Mouse (Mus musculus) cerebellum, adult 2 months (tissue): Measurements from ENCODE around the gene Hvcn1. TPM values are rescaled to one million over a fixed set of nuclear protein-coding genes. Genes with fewer than 3 reads are reported as not detected.

ENCODE experiments used
- DNase-seq, 2 experiments: peaks; one replicate each; pipeline ENCODE4 v3.0.0; 2021
- H3K27ac ChIP-seq: fragments of 200-500 bp; 2 replicates; pipeline ENCODE4 v1.5.1; 2012; ENCODE audit warnings: low read length, control low read depth, inconsistent platforms; ENCODE audit not compliant: insufficient read depth
- H3K27me3 ChIP-seq: fragments of 200-500 bp; 2 replicates; pipeline ENCODE4 v1.6.1; 2012; ENCODE audit warnings: inconsistent platforms, mild to moderate bottlenecking, low read length, moderate library complexity; ENCODE audit not compliant: control insufficient read depth, insufficient read depth
- H3K4me1 ChIP-seq: fragments of 200-500 bp; 2 replicates; pipeline ENCODE4 v1.6.1; 2011; ENCODE audit warnings: low read length; ENCODE audit not compliant: control insufficient read depth, insufficient read depth
- H3K4me3 ChIP-seq: fragments of 200-500 bp; replicated peaks from 2 replicates; pipeline ENCODE3; 2011; ENCODE audit warnings: mild to moderate bottlenecking, low read depth, low read length, control low read depth; ENCODE audit not compliant: insufficient read depth
- CTCF ChIP-seq: fragments of 200-500 bp; IDR thresholded peaks from 2 replicates; pipeline ENCODE4 v1.5.1; 2011; ENCODE audit warnings: low read depth, mild to moderate bottlenecking, control low read depth, low read length, moderate library complexity, borderline replicate concordance; ENCODE audit not compliant: insufficient read depth
- POLR2A ChIP-seq: fragments of 200-500 bp; IDR thresholded peaks from 2 replicates; pipeline ENCODE4 v1.6.1; 2011; ENCODE audit warnings: low read length, control low read depth, borderline replicate concordance; ENCODE audit not compliant: insufficient read depth
- WGBS: fragments of 180-500 bp; shearing (Covaris S2); methylation state at CpG from one replicate; pipeline ENCODE4 v1.1.7; 2018; 5-methylcytosine and 5-hydroxymethylcytosine counted together
- polyA plus RNA-seq: library from polyadenylated mRNA; depleted of rRNA; stranded (reverse); fragments of >200 nt; gene quantifications from 2 replicates; pipeline ENCODE4 v1.2.3, GENCODE M21; 2012; rRNA removed

Hvcn1 gene
- polyA plus RNA-seq, 1 experiment: 1.00 TPM

- under 1% methylated on average over 99 of the region's 114 CpGs for WGBS
- H3K4me1 ChIP-seq: peaks cover 15% of the 10 kb centered on the region
- peak; percentile 89 to 90 for DNase-seq
- peak within 1 kb of the TSS; percentile 78 for H3K4me3 ChIP-seq
- no peaks in the 10 kb centered on the region for H3K27me3 ChIP-seq
- no peak for TF ChIP-seq POLR2A
- H3K27ac ChIP-seq: peak within 1 kb of the TSS; percentile 39
These were observed 77.8 kb downstream of the Hvcn1 start, which contains the start of gene Pptc7 for GRCm38 (mm10) chr5:122284183-122285028. TSS of gene Pptc7 (plus strand) at chr5:122284365.

- no peaks in the 10 kb centered on the region for H3K27me3 ChIP-seq
- H3K4me1 ChIP-seq: peaks cover 11% of the 10 kb centered on the region
- WGBS: under 1% methylated on average over 34 of the region's 34 CpGs
- H3K27ac ChIP-seq: peak overlapping the region; percentile 39
- TF ChIP-seq POLR2A (0 out of 2 replicates have a peak, but pooled peaks have one; percentile 8), CTCF (no peak; the same call in 1 of the 2 replicates)
- peak; percentile 77 for DNase-seq
- peak overlapping the region; percentile 78 for H3K4me3 ChIP-seq
These were observed 78.6 kb downstream of the Hvcn1 start for GRCm38 (mm10) chr5:122285029-122285766.

- Histone ChIP-seq H3K4me1 (peaks cover 11% of the 10 kb centered on the region), H3K27ac (peak overlapping the region; percentile 39; the same call in 1 of the 2 replicates), H3K27me3 (no peaks in the 10 kb centered on the region), H3K4me3 (peak overlapping the region; percentile 78)
- 35% methylated on average over 7 of the region's 7 CpGs for WGBS
- TF ChIP-seq POLR2A (no peak), CTCF (no peak)
- DNase-seq: no peak
These were observed 79.2 kb downstream of the Hvcn1 start for GRCm38 (mm10) chr5:122285767-122286150.

- no peak for TF ChIP-seq CTCF
- H3K4me1 ChIP-seq: peaks cover 14% of the 10 kb centered on the region
- no peak for DNase-seq
- H3K27me3 ChIP-seq: no peaks in the 10 kb centered on the region
- H3K4me3 ChIP-seq: peak overlapping the region; percentile 28
- no peak overlapping the region; the same call in 1 of the 2 replicates for H3K27ac ChIP-seq
- WGBS: 62% methylated on average over 10 of the region's 10 CpGs
These were observed 79.6 kb downstream of the Hvcn1 start for GRCm38 (mm10) chr5:122286191-122286590.

- DNase-seq: no peak
- 63% methylated on average over 4 of the region's 4 CpGs for WGBS
- Histone ChIP-seq H3K27me3 (no peaks in the 10 kb centered on the region), H3K4me1 (peaks cover 18% of the 10 kb centered on the region), H3K4me3 (no peak overlapping the region), H3K27ac (no peak overlapping the region)
- no peak for TF ChIP-seq POLR2A
- TF ChIP-seq CTCF: no peak
These were observed 80.4 kb downstream of the Hvcn1 start for GRCm38 (mm10) chr5:122287026-122287425.

GRCm38 (mm10) chr5:122288147-122288811 lies 81.7 kb downstream of the Hvcn1 start:
- no peak for DNase-seq
- WGBS: 29% methylated on average over 4 of the region's 4 CpGs
- TF ChIP-seq CTCF: no peak
- no peak for TF ChIP-seq POLR2A
- no peak overlapping the region for H3K4me3 ChIP-seq
- H3K27me3 ChIP-seq: no peaks in the 10 kb centered on the region
- no peak overlapping the region for H3K27ac ChIP-seq
- H3K4me1 ChIP-seq: peaks cover 18% of the 10 kb centered on the region

- TF ChIP-seq POLR2A: no peak
- TF ChIP-seq CTCF: no peak
- no peak overlapping the region for H3K4me3 ChIP-seq
- no peaks in the 10 kb centered on the region for H3K27me3 ChIP-seq
- H3K27ac ChIP-seq: no peak overlapping the region
- DNase-seq: no peak
- peaks cover 32% of the 10 kb centered on the region for H3K4me1 ChIP-seq
- WGBS: 35% methylated on average over 6 of the region's 6 CpGs
These were observed 84.5 kb downstream of the Hvcn1 start for GRCm38 (mm10) chr5:122291149-122291548.

Other genes with a start within 250 kb of the Hvcn1 start
- gene Cux2, start 156.7 kb upstream of the Hvcn1 start, polyA plus RNA-seq: 31.9 and 36.7 TPM in 2 replicates
- 0.92 and 1.6 TPM in 2 replicates for gene Myl2, start 105.9 kb upstream of the Hvcn1 start, polyA plus RNA-seq
- gene Ccdc63, start 66.0 kb upstream of the Hvcn1 start, polyA plus RNA-seq: 9.3 and 11.9 TPM in 2 replicates
- gene Ppp1cc, start 48.5 kb upstream of the Hvcn1 start, polyA plus RNA-seq: 410 and 458 TPM in 2 replicates
- 28.6 and 29.2 TPM in 2 replicates for gene Tctn1, start 57.7 kb downstream of the Hvcn1 start, polyA plus RNA-seq
- 46.4 and 48.4 TPM in 2 replicates for gene Pptc7, start 77.6 kb downstream of the Hvcn1 start, polyA plus RNA-seq
- gene Rad9b, start 147.4 kb downstream of the Hvcn1 start, polyA plus RNA-seq: 6.9 TPM in 2 replicates
- gene Vps29, start 147.6 kb downstream of the Hvcn1 start, polyA plus RNA-seq: 170 and 180 TPM in 2 replicates
- gene Gpn3, start 165.1 kb downstream of the Hvcn1 start, polyA plus RNA-seq: 46.5 and 48.7 TPM in 2 replicates
- gene Fam216a, start 165.6 kb downstream of the Hvcn1 start, polyA plus RNA-seq: 94.8 and 98.5 TPM in 2 replicates
- 189 and 203 TPM in 2 replicates for gene Arpc3, start 185.1 kb downstream of the Hvcn1 start, polyA plus RNA-seq
- gene Anapc7, start 214.9 kb downstream of the Hvcn1 start, polyA plus RNA-seq: 36.0 and 38.0 TPM in 2 replicates